Mouse (Mus musculus) bone marrow macrophage, adult 2 months (primary cell): Measurements from ENCODE around the gene Fam8a1.

Source experiments
- CTCF ChIP-seq: IDR thresholded peaks from 2 replicates; pipeline ENCODE4 v1.5.1; 2012; ENCODE audit warnings: low read depth, mild to moderate bottlenecking, low read length, moderate library complexity
- POLR2A ChIP-seq: IDR thresholded peaks from 2 replicates; pipeline ENCODE4 v1.6.1; 2012; ENCODE audit warnings: mild to moderate bottlenecking, low read depth, low read length, borderline replicate concordance

DNA sequence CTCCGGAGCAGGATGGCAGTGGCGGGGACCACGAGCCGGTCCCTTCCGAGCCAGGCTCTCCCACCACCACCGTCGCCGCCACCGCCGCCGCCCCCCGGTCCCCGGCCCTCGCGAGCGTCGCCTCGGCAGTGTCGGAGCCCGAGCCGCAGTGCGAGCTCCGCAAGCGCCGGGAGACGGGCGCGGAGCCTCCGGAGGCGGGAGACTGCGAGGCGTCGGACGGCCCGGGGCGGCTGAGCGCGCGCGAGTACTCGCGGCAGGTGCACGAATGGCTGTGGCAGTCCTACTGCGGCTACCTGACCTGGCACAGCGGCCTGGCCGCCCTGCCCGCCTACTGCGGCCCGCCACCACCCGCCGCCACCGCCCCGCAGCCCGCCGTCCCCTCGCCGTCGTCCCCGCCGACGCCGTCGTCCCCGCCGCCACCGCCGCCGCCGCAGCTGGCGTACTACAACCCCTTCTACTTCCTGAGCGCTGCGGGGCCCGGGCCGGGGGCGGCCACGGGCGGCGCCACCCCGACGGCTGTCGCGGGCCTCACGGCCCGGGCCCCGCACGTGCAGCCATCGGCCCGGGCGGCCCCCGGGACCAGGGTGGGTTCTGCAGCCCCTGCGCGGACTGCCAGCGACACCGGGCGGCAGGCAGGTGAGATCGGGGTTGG is 424 bp downstream of the Fam8a1 start:
- TF ChIP-seq CTCF (no peak), POLR2A (no peak)
